Mouse (Mus musculus) lung, postnatal 0 days (tissue): ENCODE data around the gene Mcemp1.

Experiments used
- CTCF ChIP-seq: IDR thresholded peaks from 2 replicates; pipeline ENCODE4 v1.5.1; 2016; ENCODE audit warnings: antibody characterized with exemption, mild to moderate bottlenecking
- EP300 ChIP-seq: IDR thresholded peaks from 2 replicates; pipeline ENCODE4 v1.6.1; 2016; ENCODE audit warnings: antibody characterized with exemption, mild to moderate bottlenecking, control low read depth

DNA sequence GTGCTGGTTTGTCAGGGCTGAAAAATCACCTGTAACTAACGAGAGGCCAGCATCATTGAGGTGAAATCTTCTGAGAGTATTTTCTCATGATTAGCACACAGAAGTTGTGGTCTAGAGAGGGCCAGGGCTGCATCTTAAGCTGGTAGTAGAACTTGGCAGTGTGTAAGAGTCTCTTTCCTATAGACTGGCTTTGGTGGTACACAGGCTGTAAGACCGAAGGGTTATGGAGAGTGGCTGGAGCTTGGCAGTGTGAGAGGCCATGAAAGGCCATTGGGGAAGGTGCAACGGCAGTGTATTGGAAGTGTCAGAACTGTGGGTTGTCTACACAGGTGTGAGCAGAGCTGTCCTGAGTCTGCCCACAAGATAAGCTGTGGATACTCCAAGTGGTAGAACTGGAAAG lies 44.8 kb downstream of the Mcemp1 start:
- TF ChIP-seq CTCF (no peak), EP300 (no peak)
